Mouse (Mus musculus): ENCODE measurements around the gene Oser1. TPM values are rescaled to one million over a fixed set of nuclear protein-coding genes. Genes with fewer than 3 reads are reported as not detected.
"Not testable (repeated sequence)": the region's sequence is repeated elsewhere in the genome, so short reads cannot be mapped to it uniquely, and the experiment has no call there.

Oser1 gene
- polyA plus RNA-seq, 1 experiment from 2014 or later = 74.3 TPM

- Histone ChIP-seq H3K27ac (no peak overlapping the region), H3K4me1 (no peaks in the 10 kb centered on the region), H3K36me3 (no peaks in the 10 kb centered on the region; the same call in 1 of the 2 replicates), H3K4me3 (no peak overlapping the region), H3K9ac (no peak overlapping the region), H3K9me3 (no peaks in the 10 kb centered on the region), H3K27me3 (replicated peaks) (no peaks in the 10 kb centered on the region; the same call in 1 of the 2 replicates), H3K4me2 (replicated peaks) (no peak overlapping the region)
- ATAC-seq (ENCODE audit: low FRiP score, low read depth) = no peak
- WGBS = 83% methylated on average over 5 of the region's 5 CpGs
Observed at GRCm38 (mm10) chr2:163462386-163462785, 37.9 kb upstream of the Oser1 start.

GRCm38 (mm10) chr2:163461307-163461706 is 36.8 kb upstream of the Oser1 start:
- WGBS = 95% methylated on average over 9 of the region's 9 CpGs
- not testable (repeated sequence) for H3K36me3 ChIP-seq; H3K27me3 ChIP-seq (replicated peaks); H3K9ac ChIP-seq; H3K4me2 ChIP-seq (replicated peaks); H3K4me1 ChIP-seq; ATAC-seq (ENCODE audit: low FRiP score, low read depth); H3K4me3 ChIP-seq; H3K9me3 ChIP-seq; H3K27ac ChIP-seq

DNA sequence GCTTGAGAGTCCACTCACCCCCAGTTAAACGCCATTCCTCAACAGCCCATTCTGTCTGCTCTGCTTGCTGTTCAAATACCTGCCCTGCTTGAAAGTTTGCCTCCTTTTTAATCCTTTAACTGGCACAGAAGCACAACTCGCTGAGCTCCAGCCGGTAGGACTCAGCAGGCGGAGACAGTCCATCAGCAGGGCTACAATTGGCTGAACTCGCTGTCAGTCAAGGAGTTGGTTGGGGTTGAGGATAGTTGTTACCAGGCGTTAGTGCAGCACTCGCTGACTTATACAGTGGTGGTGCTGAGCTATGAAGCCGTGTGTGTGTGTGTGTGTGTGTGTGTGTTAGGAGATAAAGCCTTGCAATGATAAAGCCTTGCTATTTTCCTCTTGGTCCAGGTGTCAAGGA is 36.1 kb upstream of the Oser1 start:
- no peak for ATAC-seq (ENCODE audit: low FRiP score, low read depth)
- no peaks in the 10 kb centered on the region for H3K9me3 ChIP-seq
- no peak overlapping the region for H3K4me3 ChIP-seq
- WGBS = 92% methylated on average over 8 of the region's 8 CpGs
- H3K4me1 ChIP-seq = no peaks in the 10 kb centered on the region
- no peaks in the 10 kb centered on the region; the same call in 1 of the 2 replicates for H3K27me3 ChIP-seq (replicated peaks)
- no peak overlapping the region for H3K27ac ChIP-seq
- H3K9ac ChIP-seq = no peak overlapping the region
- no peaks in the 10 kb centered on the region for H3K36me3 ChIP-seq
- H3K4me2 ChIP-seq (replicated peaks) = no peak overlapping the region

DNA sequence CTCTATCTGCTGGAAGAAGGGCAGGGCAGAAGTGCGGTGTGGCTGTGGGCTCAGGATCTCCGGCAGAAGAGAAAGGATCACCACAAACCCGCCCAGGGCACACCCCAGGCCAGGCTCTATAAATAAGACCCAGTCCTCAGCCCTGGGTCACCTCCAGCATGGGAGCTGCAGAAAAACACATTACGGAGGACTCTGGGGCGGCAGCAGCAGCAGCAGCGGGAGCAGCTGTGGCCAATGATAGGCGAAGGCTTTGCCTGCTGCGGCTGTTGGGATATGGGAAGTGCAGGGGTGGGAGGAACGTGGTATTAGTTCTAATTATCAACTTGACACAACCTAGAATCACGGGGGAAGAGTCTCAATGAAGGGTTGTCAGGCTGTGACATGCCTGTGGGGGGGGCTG is 34.9 kb upstream of the Oser1 start:
- Histone ChIP-seq H3K4me2 (replicated peaks) (peak overlapping the region; percentile 27), H3K9ac (no peak overlapping the region)
- 44% methylated on average over 10 of the region's 10 CpGs for WGBS

GRCm38 (mm10) chr2:163458539-163459265 is 34.2 kb upstream of the Oser1 start:
- Histone ChIP-seq H3K4me3 (no peak overlapping the region), H3K27ac (no peak overlapping the region), H3K36me3 (peaks cover 10% of the 10 kb centered on the region), H3K4me2 (replicated peaks) (peak overlapping the region; percentile 27), H3K9me3 (no peaks in the 10 kb centered on the region), H3K27me3 (replicated peaks) (no peaks in the 10 kb centered on the region; the same call in 1 of the 2 replicates), H3K9ac (no peak overlapping the region), H3K4me1 (no peaks in the 10 kb centered on the region)
- WGBS = 55% methylated on average over 27 of the region's 27 CpGs
- ATAC-seq (ENCODE audit: low FRiP score, low read depth) = no peak

More for the DNA sequence above, 34.9 kb upstream of the Oser1 start:
- no peak overlapping the region for H3K27ac ChIP-seq
- H3K9me3 ChIP-seq = no peaks in the 10 kb centered on the region
- no peaks in the 10 kb centered on the region for H3K4me1 ChIP-seq
- peaks cover 6% of the 10 kb centered on the region; the same call in 1 of the 2 replicates for H3K36me3 ChIP-seq
- no peak overlapping the region for H3K4me3 ChIP-seq
- 0 out of 2 replicates have a peak, but pooled peaks have one; percentile 17 for ATAC-seq (ENCODE audit: low FRiP score, low read depth)
- no peaks in the 10 kb centered on the region; the same call in 1 of the 2 replicates for H3K27me3 ChIP-seq (replicated peaks)

GRCm38 (mm10) chr2:163453378-163453777 is 28.9 kb upstream of the Oser1 start:
- WGBS = 92% methylated on average over 13 of the region's 13 CpGs
- Histone ChIP-seq H3K27ac (no peak overlapping the region), H3K27me3 (replicated peaks) (no peaks in the 10 kb centered on the region), H3K9ac (no peak overlapping the region), H3K4me1 (no peaks in the 10 kb centered on the region), H3K4me3 (no peak overlapping the region), H3K36me3 (peaks cover 34% of the 10 kb centered on the region), H3K9me3 (no peaks in the 10 kb centered on the region), H3K4me2 (replicated peaks) (no peak overlapping the region)
- no peak for ATAC-seq (ENCODE audit: low FRiP score, low read depth)

DNA sequence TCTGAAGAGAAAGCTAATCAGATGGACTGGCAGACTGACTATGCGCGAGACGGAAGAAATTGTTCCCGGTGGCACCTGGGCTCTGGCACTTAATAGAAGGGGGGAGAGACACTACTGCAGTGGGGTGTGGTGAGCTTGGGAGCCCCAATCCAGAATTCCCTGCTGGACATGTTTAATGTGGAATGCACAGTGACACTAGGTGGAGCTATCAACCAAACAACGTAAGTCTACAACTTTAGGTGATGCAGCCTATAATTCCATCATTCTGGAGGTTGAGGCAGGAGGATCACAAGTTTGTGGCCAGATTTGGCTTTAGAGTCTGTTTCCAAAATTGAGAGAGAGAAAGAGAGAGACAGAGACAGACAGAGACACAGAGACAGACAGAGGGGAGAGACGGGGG is 28.2 kb upstream of the Oser1 start:
- Histone ChIP-seq H3K4me3 (no peak overlapping the region), H3K27me3 (replicated peaks) (no peaks in the 10 kb centered on the region), H3K4me1 (no peaks in the 10 kb centered on the region), H3K36me3 (peaks cover 39% of the 10 kb centered on the region), H3K9me3 (no peaks in the 10 kb centered on the region), H3K9ac (no peak overlapping the region), H3K27ac (no peak overlapping the region), H3K4me2 (replicated peaks) (no peak overlapping the region)
- WGBS = 93% methylated on average over 6 of the region's 6 CpGs
- ATAC-seq (ENCODE audit: low FRiP score, low read depth) = no peak

DNA sequence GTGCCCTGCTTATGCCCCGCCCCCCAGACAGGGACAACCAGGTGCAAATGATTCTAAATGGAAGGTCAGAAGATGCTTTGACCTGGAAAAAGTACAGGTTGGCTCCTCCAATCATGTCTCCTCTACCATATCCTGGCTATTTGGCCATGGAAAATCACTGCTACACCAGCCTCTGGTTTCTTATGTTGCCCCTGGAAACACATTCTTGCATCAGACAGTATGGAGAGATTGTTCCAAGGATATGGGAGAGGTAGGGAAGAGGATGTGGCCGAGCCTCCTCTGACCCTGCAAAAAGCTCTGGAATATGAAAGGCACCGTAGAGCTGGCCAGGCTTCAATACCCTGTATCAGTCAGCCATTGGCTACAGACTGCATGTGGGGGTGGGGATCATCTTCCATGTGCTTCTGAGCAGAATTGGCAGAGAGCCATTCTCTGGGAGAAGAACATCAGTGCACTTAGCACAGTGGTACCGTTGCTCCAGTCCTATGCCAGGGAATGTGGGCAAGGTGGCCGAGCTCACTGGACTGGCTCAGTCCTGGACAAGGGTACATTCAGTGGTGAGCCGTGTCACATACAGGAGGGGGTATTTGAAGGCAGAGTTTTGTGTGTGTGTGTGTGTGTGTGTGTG is 26.3 kb upstream of the Oser1 start:
- Histone ChIP-seq H3K27ac (no peak overlapping the region), H3K9ac (no peak overlapping the region), H3K27me3 (replicated peaks) (no peaks in the 10 kb centered on the region), H3K36me3 (peaks cover 56% of the 10 kb centered on the region), H3K4me3 (no peak overlapping the region), H3K4me1 (no peaks in the 10 kb centered on the region), H3K4me2 (replicated peaks) (no peak overlapping the region), H3K9me3 (no peaks in the 10 kb centered on the region)
- ATAC-seq (ENCODE audit: low FRiP score, low read depth) = no peak
- 80% methylated on average over 6 of the region's 6 CpGs for WGBS

DNA sequence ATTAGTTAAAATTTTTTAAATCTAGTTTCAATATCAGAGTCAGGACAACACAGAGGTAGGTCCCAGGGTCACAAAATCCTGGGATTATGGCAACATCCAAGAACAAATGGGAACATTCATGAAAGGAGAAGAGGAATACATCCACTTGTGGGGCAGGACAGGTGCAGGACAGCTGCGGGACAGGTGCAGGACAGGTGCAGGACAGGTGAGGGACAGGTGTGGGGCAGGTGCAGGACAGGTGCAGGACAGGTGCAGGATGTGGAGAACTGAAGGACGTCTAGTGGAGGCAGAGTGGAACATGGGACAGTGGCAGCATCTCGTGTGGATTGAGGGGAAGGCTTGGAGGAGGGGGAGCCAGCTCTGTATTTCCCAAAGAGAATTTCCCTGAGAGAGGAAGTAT is 24.8 kb upstream of the Oser1 start:
- H3K36me3 ChIP-seq = peaks cover 50% of the 10 kb centered on the region

DNA sequence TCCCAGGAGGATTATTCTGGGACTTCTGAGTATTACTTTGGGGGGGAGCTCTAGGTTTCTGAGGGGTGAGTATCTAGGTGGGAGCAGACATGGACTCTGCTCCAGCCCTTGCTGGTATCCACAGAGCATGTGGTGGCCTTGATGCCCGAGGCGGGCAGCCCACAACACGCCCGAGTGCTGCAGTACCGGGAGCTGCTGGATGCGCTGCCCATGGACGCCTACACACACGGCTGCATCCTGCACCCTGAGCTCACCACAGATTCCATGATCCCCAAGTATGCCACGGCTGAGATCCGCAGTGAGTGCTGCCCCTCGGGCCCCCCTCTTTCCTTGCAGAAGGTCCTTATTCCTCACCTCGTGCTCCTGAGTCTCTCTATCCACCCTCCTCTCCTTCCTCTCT is 22.9 kb upstream of the Oser1 start:
- 86% methylated on average over 12 of the region's 12 CpGs for WGBS
- H3K27ac ChIP-seq = no peak overlapping the region
- H3K9me3 ChIP-seq = no peaks in the 10 kb centered on the region
- no peaks in the 10 kb centered on the region for H3K27me3 ChIP-seq (replicated peaks)
- no peaks in the 10 kb centered on the region for H3K4me1 ChIP-seq
- no peak overlapping the region for H3K4me3 ChIP-seq
- peaks cover 36% of the 10 kb centered on the region for H3K36me3 ChIP-seq
- no peak overlapping the region for H3K9ac ChIP-seq
- no peak for ATAC-seq (ENCODE audit: low FRiP score, low read depth)
- H3K4me2 ChIP-seq (replicated peaks) = no peak overlapping the region

More for the DNA sequence above, 24.8 kb upstream of the Oser1 start:
- WGBS = 69% methylated on average over 3 of the region's 3 CpGs
- no peak overlapping the region for H3K27ac ChIP-seq
- no peak overlapping the region for H3K9ac ChIP-seq
- H3K9me3 ChIP-seq = no peaks in the 10 kb centered on the region
- no peaks in the 10 kb centered on the region for H3K27me3 ChIP-seq (replicated peaks)
- no peaks in the 10 kb centered on the region for H3K4me1 ChIP-seq
- no peak overlapping the region for H3K4me2 ChIP-seq (replicated peaks)
- H3K4me3 ChIP-seq = no peak overlapping the region
- ATAC-seq (ENCODE audit: low FRiP score, low read depth) = no peak

- no peaks in the 10 kb centered on the region for H3K9me3 ChIP-seq
- no peak overlapping the region for H3K9ac ChIP-seq
- H3K4me2 ChIP-seq (replicated peaks) = no peak overlapping the region
- peaks cover 20% of the 10 kb centered on the region for H3K4me1 ChIP-seq
- WGBS = 71% methylated on average over 7 of the region's 7 CpGs
- H3K4me3 ChIP-seq = no peak overlapping the region
- no peak overlapping the region for H3K27ac ChIP-seq
- no peaks in the 10 kb centered on the region for H3K27me3 ChIP-seq (replicated peaks)
- ATAC-seq (ENCODE audit: low FRiP score, low read depth) = no peak
- H3K36me3 ChIP-seq = peaks cover 25% of the 10 kb centered on the region
Observed at GRCm38 (mm10) chr2:163444017-163444416, 19.5 kb upstream of the Oser1 start.

DNA sequence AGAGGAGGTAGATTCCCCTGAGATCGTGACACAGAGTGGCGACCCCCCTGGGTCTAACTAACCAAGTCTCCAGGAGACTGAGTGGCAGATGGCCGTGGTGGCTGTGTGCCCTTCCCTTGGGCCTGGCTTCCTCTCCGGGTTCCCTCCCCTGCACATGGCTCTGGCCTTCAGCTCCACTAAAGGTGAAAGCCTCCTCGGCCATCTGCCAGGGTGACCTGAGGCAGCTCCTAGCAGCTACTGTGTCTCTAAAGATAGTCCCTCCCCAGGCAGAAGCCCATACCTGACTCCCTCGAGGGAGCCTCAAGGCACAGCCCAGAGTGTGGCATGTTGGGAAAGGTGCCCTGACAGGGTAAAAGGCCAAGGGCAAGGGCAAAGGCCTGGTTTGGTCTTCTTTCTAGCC is 19.0 kb upstream of the Oser1 start:
- Histone ChIP-seq H3K9ac (no peak overlapping the region), H3K9me3 (no peaks in the 10 kb centered on the region), H3K4me2 (replicated peaks) (no peak overlapping the region), H3K27me3 (replicated peaks) (no peaks in the 10 kb centered on the region), H3K36me3 (peaks cover 25% of the 10 kb centered on the region), H3K27ac (no peak overlapping the region), H3K4me1 (peaks cover 22% of the 10 kb centered on the region), H3K4me3 (no peak overlapping the region)
- no peak for ATAC-seq (ENCODE audit: low FRiP score, low read depth)
- 74% methylated on average over 6 of the region's 6 CpGs for WGBS
